Mouse (Mus musculus) MEL (cell line): ENCODE measurements around the gene Nhsl2.

Experiments
- CTCF ChIP-seq, 3 experiments: IDR thresholded peaks in 2 of 3; conservative IDR thresholded peaks in 1 of 3; 2 replicates each; pipeline ENCODE4 v1.5.1; 2011 to 2012; ENCODE audit warnings: low read length in 3 of 3, low read depth in 2 of 3, mild to moderate bottlenecking in 2 of 3, improper control_type of control experiment in 1 of 3, inconsistent platforms in 1 of 3, mixed read lengths in 1 of 3, moderate library complexity in 1 of 3; ENCODE audit not compliant: control insufficient read depth in 1 of 3, insufficient read depth in 1 of 3, poor library complexity in 1 of 3, severe bottlenecking in 1 of 3
- E2F4 ChIP-seq: IDR thresholded peaks from 2 replicates; pipeline ENCODE4 v1.6.1; 2011; ENCODE audit warnings: low read depth, low read length, improper control_type of control experiment, borderline replicate concordance
- EP300 ChIP-seq, 2 experiments: IDR thresholded peaks; 2 replicates each; pipeline ENCODE4 v1.6.1; 2011; ENCODE audit warnings: improper control_type of control experiment in 2 of 2, low read length in 2 of 2, low read depth in 1 of 2, mild to moderate bottlenecking in 1 of 2
- HCFC1 ChIP-seq: IDR thresholded peaks from 2 replicates; pipeline ENCODE4 v1.6.1; 2012; ENCODE audit warnings: low read depth, mild to moderate bottlenecking, inconsistent platforms, low read length, improper control_type of control experiment, moderate library complexity
- MAFK ChIP-seq: IDR thresholded peaks from 2 replicates; pipeline ENCODE4 v1.6.1; 2011; ENCODE audit warnings: low read depth, mild to moderate bottlenecking, low read length, improper control_type of control experiment, borderline replicate concordance
- MXI1 ChIP-seq: IDR thresholded peaks from 2 replicates; pipeline ENCODE4 v1.6.1; 2011; ENCODE audit warnings: mild to moderate bottlenecking, low read depth, low read length, improper control_type of control experiment
- POLR2A ChIP-seq, 2 experiments: IDR thresholded peaks; 2 replicates each; pipeline ENCODE4 v1.6.1; 2011 to 2012; ENCODE audit warnings: low read length in 2 of 2, mild to moderate bottlenecking in 2 of 2, control low read depth in 1 of 2, improper control_type of control experiment in 1 of 2, low read depth in 1 of 2, moderate library complexity in 1 of 2; ENCODE audit not compliant: control insufficient read depth in 1 of 2, insufficient read depth in 1 of 2, poor library complexity in 1 of 2
- TAL1 ChIP-seq: IDR thresholded peaks from 2 replicates; pipeline ENCODE4 v1.6.1; 2012; ENCODE audit warnings: mild to moderate bottlenecking, inconsistent platforms, low read length, moderate library complexity, mixed read lengths
- ZKSCAN1 ChIP-seq: IDR thresholded peaks from 2 replicates; pipeline ENCODE4 v1.6.1; 2012; ENCODE audit warnings: low read depth, mild to moderate bottlenecking, inconsistent platforms, low read length, improper control_type of control experiment, moderate library complexity

DNA sequence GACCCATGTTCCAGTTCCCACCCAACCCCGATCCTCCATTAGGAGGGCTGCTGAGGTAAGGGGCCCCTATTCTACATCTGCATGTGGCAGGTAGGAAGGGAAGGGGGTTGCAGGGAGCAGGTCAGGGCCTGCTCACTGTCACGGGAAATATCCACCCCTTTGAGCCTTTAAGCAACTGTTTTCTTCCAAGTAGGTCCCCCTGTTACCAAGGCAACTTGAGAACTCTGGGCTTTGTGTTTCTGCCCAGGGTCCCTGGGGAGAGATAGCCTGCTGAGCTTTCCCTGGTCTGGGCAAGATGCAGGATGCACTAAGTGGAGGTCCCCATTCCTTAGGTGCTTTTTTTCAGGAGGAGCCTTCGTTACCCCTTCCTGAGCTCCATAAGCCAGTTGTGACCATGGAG, 214.9 kb downstream of the Nhsl2 start:
- TF ChIP-seq MAFK (no peak), HCFC1 (no peak), EP300 (IDR thresholded peaks at IDR 0.05; ENCODE audit: low read depth in 1 of 2, low read length in 2 of 2) (no peak), CTCF (IDR thresholded peaks at IDR 0.05 in 2 of 3, conservative IDR thresholded peaks at IDR 0.05 in 1 of 3; ENCODE audit: control insufficient read depth in 1 of 3, insufficient read depth in 1 of 3, low read depth in 2 of 3, low read length in 3 of 3, poor library complexity in 1 of 3, severe bottlenecking in 1 of 3) (no peak), POLR2A (IDR thresholded peaks at IDR 0.05; ENCODE audit: control insufficient read depth in 1 of 2, insufficient read depth in 1 of 2, low read depth in 1 of 2, low read length in 2 of 2, poor library complexity in 1 of 2) (no peak), MXI1 (no peak), ZKSCAN1 (no peak), TAL1 (no peak), E2F4 (no peak)
